Mouse (Mus musculus) frontal cortex, adult 2 months (tissue): ENCODE data around the gene Ufd1. TPM values are rescaled to one million over a fixed set of nuclear protein-coding genes. Genes with fewer than 3 reads are reported as not detected.

ENCODE experiments used
- DNase-seq, 2 experiments: peaks; one replicate each; pipeline ENCODE4 v3.0.0; 2022; ENCODE audit warnings: low spot score in 1 of 2; ENCODE audit errors: extremely low spot score in 1 of 2
- polyA plus RNA-seq: library from polyadenylated mRNA; depleted of rRNA; stranded (reverse); fragments of >200 nt; gene quantifications from 2 replicates; pipeline ENCODE4 v1.2.3, GENCODE M21; 2012; rRNA removed

Gene Ufd1
- polyA plus RNA-seq, 1 experiment: 84.1 TPM

DNA sequence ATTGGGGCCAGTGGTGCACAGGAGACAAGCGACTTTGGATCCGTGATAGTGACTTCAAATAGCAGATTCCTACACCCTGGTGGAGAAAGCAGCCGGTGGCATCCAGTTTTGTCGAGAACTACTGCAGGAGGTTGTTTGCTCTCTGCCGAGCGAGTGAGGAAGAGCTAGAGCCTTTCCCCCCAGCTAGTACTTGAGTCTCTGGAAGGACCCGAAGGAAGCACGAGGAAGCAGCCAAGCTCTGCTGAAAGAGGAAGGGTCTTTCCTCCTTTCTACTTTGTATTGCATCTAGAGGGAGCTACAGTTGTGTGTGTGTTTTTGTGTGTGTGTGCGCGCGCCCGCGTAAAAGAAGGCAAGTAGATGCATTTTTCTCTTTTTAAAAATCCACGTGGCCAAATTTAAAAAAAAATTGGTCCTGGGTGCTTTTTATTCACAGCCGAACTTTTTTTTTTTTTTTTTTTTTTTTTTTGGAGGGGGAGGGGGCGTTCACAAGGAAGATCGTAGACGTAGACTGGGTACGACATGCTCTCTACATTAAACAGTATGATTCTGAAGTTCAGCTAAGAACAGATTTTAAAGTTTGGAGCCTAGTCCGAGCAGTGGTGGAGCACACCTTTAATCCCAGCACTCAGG lies 66.6 kb downstream of the Ufd1 start:
- peak in 1 of 2 experiments; percentile 10 for DNase-seq

DNA sequence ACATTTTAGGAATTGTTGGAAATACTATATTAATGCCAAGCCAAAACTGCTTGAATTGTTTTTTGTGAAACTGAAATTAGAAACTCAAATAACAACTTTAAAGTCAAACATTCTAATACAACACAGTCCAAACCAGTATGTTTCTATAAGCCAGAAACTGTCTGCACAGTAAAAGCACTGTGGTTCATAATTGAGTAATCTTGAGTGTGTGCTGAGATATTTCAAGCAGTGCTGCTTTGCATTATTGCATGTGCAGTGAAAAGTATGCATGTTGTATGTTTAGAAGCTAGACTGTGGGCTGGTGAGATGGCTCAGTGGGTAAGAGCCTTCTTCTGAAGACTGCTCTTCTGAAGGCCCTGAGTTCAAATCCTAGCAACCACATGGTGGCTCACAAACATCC lies 72.5 kb downstream of the Ufd1 start:
- no peak for DNase-seq

Other genes with a start within 250 kb of the Ufd1 start
- gene Tbx1, start 221.1 kb upstream of the Ufd1 start, polyA plus RNA-seq: 2.8 and 2.9 TPM in 2 replicates
- gene Gp1bb, start 189.4 kb upstream of the Ufd1 start, polyA plus RNA-seq: 2.4 and 5.9 TPM in 2 replicates
- 128 and 169 TPM in 2 replicates for gene Gm49601, start 185.4 kb upstream of the Ufd1 start, polyA plus RNA-seq
- gene Sept5, start 181.8 kb upstream of the Ufd1 start, polyA plus RNA-seq: 772 and 810 TPM in 2 replicates
- gene Cldn5, start 34.9 kb upstream of the Ufd1 start, polyA plus RNA-seq: 105 and 107 TPM in 2 replicates
- 2.7 and 2.8 TPM in 2 replicates for gene Cdc45, start 208 bp downstream of the Ufd1 start, polyA plus RNA-seq
- gene 2510002D24Rik, start 24.8 kb downstream of the Ufd1 start, polyA plus RNA-seq: 48.2 and 51.1 TPM in 2 replicates
- gene Gm28539, start 24.8 kb downstream of the Ufd1 start, polyA plus RNA-seq: 0.57 TPM in 1 of 2 replicates, not detected in the other
- gene Mrpl40, start 65.1 kb downstream of the Ufd1 start, polyA plus RNA-seq: 24.2 and 26.1 TPM in 2 replicates
- 70.1 and 70.6 TPM in 2 replicates for gene Hira, start 65.3 kb downstream of the Ufd1 start, polyA plus RNA-seq